Mouse (Mus musculus): ENCODE measurements around the gene Gckr.

- no peak for TF ChIP-seq POLR2A (IDR thresholded peaks at IDR 0.05; ENCODE audit: insufficient read depth, low read length)
- no peak for TF ChIP-seq CTCF (IDR thresholded peaks at IDR 0.05; ENCODE audit: low read depth, low read length)
- no peak for TF ChIP-seq EP300 (IDR thresholded peaks at IDR 0.05; ENCODE audit: insufficient read depth, low read depth, low read length)
Observed at GRCm38 (mm10) chr5:31255381-31255780, 41.9 kb upstream of the Gckr start.

Data from ES-Bruce4 (cell line).